Mouse (Mus musculus) adrenal gland, postnatal 25 days (tissue): ENCODE data around the gene Smg6. TPM values are rescaled to one million over a fixed set of nuclear protein-coding genes. Genes with fewer than 3 reads are reported as not detected.
A peak's percentile ranks its signal among the peaks of the same experiment; 100 is the strongest.

Experiments
- DNase-seq: peaks from one replicate; pipeline ENCODE4 v3.0.0; 2021; ENCODE audit warnings: mixed read lengths
- total RNA-seq: library from RNA; stranded (reverse); gene quantifications from 2 replicates; pipeline ENCODE4 v1.2.3, GENCODE M21; 2021

Smg6 gene
- total RNA-seq, 1 experiment from 2014 or later = 32.8 TPM

DNA sequence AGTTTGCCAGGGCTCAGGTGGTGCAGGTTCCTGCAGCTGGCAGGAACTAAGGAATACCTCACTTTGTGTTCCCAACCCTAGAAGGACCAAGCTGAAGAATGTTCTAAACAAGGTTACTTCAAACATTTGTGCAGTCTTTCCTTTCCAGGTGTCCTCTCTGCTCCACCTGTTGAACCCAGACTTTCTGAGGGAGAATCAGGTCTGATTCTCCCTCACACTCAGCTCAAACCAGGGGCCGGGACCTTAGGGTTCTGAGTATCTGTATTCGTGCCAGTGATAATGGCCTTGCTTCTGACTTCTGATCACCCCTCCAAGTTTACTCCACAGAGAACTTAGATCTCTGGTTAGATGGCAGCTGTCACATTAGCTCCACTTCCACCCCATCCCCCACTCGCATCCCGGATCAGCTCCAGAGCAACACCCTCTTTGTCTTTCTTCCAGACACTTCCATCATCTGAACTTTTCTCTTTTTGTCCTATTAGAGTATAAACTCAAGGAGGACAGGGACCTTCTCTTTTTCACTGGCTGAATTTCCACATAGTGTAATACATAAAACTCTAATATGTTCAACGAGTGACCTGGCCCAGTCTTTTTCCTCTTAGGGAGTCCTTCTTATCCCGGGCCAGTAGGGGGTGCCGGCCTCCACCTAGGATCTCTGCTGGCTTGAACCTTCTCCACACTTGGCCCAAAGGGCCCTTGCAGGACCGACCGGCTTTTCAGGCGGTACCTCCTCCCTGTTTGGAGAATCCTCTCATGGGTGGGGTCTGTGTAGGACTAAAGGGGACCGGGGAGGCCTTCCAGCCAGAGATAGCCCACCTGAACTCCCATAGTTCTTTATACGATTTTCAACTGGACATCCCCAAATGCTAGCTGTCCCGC, 267.0 kb downstream of the Smg6 start:
- peak; percentile 84 for DNase-seq

DNA sequence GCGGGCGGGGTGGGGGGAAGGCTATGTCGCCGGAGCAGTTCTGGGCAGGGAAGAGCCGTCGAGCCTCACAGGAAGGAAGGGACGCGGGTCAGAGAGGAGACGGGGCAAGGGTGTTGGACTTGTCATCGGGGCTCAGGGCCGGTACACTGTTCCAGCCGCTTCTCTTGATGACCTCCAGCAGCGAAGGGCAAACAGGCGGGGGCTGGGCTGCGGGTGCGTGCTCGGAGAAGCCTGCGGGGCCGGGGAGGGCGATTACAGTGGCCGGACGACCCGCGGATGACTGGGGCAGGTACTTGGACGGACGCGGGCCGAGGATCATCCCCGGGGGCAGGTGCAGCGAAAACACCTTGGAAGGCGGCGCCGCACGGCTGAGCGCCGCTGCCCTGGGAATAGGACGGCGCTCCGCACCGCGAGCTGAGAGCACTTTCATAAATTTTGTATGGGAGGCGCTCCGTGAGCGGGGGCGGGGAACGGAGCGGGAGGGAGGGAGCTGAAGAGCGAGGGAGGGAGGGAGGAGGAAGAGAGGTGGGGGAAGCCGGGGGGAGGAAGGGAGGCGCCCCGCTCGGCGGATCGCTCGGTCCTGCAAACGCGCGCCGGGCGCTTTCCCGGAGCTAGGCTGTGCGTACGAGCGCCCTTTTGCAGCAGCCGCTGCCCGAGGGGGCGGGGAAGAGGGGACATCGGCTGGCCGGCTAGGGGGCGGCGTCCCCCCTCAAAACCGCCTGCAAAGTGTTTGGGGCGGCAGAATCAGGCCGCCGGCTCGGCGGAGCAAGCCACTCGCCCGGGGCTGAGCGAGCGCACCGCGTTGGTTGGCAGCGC, 267.8 kb downstream of the Smg6 start, which contains the start of gene Rtn4rl1:
Gene Rtn4rl1, plus strand, starts transcription at position 528 of the 816 bp plus-strand sequence.
- DNase-seq = peak; percentile 88

- DNase-seq = peak; percentile 54
Measured at GRCm38 (mm10) chr11:75194121-75194849, 268.7 kb downstream of the Smg6 start.

DNA sequence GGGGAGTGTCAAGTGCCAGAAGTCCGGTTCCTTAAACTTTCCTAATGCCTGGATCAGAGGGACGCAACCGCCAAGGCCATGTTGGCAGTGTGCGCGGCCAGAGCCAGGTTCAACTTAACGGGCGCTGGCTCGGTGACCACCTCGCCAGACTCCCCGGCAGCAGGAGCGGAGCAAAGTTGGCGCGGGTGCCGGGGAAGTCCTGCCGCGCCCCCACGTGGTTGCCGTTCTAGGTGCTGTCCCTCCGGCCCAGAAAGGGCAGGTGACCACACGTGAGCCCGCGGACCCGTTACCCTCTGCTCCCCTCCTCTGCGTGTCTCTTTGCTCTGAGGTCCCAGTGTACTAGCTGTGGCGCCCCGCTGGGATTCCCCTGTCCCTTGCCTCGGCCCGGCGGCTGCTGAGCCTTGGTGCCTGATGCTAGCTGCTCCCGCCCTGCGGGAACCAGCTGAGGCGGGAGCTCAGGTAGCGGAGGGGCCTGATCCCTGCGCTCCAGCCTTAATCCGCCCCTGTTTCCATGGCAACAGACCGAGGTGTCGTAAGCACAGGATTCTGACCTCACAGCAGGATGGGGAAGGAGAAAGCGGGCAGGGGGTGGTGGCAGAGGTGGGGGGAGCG, 269.3 kb downstream of the Smg6 start:
- DNase-seq = peak; percentile 60

- no peak for DNase-seq
Measured at GRCm38 (mm10) chr11:75196131-75196530, 270.5 kb downstream of the Smg6 start.

GRCm38 (mm10) chr11:75197956-75198355, 272.3 kb downstream of the Smg6 start:
- no peak for DNase-seq

GRCm38 (mm10) chr11:75198792-75199191, 273.2 kb downstream of the Smg6 start:
- no peak for DNase-seq

GRCm38 (mm10) chr11:75199951-75200350, 274.3 kb downstream of the Smg6 start:
- peak; percentile 38 for DNase-seq

DNA sequence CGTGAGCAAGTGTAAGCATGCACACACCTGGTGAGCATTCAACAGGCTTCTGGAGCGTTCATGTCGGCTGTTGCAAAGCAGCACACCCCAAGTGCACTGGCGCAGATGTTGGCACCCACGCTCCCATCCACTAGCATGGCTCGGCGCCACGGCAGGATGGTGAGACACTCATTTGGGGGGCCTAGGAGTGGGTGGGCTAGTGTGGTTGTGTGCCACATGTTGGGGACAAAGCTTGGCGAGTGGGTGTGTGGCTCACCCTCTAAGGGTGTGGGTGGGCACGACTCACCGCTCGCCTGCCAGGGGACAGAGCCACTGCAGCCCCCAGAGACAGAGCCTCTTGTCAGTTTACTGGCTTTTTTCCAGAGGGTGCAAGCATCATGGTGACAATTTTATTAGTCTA, 275.3 kb downstream of the Smg6 start:
- DNase-seq = no peak

DNA sequence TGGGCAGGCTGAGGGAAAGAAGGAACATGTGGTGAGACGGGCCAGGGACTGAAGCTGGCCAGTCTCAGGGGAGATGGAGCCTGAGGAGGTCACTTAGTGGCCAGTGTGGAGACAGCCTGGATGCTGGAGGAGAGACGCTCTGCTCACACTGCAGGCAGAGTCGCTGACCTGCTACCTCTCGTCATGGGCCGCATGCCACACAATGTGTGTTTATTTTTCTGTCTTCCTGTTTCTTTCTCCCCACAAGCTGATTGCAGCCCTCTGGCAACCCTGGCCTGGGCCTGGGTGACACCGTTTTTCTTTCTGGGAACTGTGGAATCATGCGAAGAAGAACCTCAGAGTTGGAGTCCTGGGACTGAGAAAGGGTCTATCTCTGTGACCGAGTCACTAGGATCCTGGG, 276.1 kb downstream of the Smg6 start:
- no peak for DNase-seq

DNA sequence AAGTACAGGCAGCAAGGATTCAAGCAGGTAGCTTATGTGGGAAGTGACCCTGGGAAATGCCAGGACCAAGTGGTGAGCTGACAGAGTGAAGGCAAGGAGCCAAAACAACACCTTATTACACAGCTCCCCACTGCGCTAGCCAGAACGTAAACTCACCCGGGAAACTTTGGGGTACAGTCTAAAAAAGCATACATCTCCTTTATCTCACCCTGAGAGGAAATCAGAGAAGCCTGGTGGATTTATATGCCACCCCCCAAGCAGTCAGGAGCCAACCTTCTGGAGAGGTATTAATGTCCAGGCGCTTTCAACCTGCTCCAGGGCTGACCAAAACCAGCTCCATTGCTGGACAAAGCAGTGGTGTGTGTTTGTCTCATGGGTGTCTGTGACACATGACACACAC, 278.3 kb downstream of the Smg6 start:
- no peak for DNase-seq

DNA sequence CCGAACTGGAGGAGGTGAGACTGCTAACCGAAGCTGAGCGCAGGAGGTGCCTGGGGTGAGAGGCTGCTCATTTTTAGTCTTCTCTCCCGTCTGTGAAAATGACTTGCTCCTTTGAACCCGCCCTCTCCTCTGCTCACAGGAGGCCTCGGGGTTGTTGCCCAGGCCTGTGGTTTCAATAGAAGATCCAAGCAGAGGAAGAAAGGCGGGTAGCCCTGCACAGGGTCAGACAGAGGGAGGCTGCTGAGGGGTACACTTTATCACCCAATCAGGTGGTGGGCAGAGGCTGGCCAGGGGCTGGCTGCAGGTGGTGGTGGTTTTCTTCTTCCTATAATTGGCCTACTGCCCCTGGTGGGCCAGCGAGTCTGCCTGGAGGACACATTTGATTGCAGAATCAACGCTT, 278.8 kb downstream of the Smg6 start:
- no peak for DNase-seq

GRCm38 (mm10) chr11:75206347-75206746, 280.7 kb downstream of the Smg6 start:
- no peak for DNase-seq

GRCm38 (mm10) chr11:75209363-75209762, 283.7 kb downstream of the Smg6 start:
- DNase-seq = no peak

- no peak for DNase-seq
Measured at GRCm38 (mm10) chr11:75210093-75210492, 284.5 kb downstream of the Smg6 start.

- DNase-seq = no peak
Measured at GRCm38 (mm10) chr11:75210755-75211154, 285.1 kb downstream of the Smg6 start.

DNA sequence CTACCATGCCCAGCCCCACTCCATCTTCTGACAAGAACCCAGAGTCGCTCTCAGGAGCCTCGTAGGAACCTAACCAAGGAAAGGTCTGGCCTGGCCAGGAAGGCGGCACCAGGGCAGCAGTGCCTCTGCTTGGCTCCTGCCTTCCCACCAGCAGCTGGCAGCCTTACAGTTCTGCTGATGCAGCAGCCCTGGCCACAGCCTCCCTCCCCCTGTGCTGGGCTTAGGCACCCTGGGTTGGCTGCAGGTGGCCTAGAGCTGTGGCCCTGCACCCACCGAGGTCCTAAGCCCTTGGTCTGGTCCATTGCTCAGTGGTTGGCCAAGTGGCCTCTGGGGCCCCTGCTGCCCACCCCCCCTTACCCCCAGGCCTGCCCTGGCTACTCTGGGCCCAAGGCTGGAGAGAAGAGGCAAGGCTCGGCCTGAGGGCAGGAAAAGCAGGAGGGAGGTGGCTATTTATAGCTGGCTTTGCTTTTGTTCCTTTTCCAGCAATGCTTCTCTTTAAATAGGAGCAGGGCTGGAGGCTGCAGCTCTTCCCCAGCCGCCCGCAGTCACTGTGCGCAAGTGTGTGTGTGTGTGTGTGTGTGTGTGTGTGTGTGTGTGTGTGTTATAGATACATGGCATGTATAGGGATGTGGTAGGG, 286.5 kb downstream of the Smg6 start:
- peak; percentile 51 for DNase-seq

DNA sequence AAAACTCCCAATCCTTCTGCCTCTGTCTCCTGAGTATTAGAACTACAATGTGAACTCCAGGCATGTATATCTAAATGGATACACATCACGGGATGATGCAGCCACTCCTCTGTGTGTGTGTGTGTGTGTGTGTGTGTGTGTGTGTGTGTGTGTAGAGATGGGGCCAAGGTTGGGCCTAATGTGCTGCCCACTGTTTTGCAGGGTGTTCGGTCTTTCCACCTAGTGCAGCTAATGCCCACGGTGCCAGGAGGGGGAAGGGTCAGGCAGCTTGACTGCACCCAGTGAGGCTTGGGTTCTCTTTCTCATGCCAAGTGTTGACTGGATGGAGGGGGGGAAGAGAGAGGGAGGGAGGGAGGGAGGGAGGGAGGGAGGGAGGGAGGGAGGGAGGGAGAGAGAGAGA, 287.3 kb downstream of the Smg6 start:
- DNase-seq = peak; percentile 49

DNA sequence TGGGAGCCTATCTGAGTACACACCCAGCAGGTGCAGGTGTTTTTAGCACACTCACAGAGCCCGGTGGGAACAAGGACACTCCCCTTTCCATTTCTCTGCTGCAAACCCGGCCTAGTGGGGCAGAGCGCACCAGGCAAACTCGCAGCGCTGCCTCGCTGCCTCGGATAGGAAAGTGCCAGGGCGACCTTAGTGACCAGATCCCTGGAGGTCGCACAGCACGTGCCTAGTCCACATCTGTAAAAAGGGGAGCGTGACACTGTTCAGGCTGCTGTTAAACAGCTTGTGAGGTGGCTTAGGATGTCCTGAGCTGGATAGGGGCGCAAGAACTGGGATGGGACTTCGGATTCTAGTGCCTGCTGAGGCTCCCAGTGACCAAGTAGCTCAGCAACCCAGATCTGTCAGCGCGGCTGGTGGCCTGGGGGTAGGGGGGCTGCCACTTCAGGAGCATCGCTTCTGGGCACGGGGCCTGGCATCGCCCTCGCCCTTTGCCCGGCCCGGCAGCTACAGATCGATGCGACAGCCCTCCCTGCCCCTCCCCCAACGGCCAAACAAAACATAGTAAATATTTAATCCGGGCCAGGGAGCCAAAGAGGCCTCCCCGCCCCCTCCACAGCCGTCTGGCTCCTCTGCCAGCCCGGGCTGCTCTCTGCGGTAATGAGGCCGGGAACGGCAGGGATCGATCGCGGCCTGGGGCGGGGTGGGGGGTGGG, 287.9 kb downstream of the Smg6 start:
- DNase-seq = peak; percentile 58
